Mouse (Mus musculus): Measurements from ENCODE around the gene Pdgfra. TPM values are rescaled to one million over a fixed set of nuclear protein-coding genes. Genes with fewer than 3 reads are reported as not detected.

Gene Pdgfra
- polyA plus RNA-seq, 1 experiment from 2014 or later = 50.1 TPM

DNA sequence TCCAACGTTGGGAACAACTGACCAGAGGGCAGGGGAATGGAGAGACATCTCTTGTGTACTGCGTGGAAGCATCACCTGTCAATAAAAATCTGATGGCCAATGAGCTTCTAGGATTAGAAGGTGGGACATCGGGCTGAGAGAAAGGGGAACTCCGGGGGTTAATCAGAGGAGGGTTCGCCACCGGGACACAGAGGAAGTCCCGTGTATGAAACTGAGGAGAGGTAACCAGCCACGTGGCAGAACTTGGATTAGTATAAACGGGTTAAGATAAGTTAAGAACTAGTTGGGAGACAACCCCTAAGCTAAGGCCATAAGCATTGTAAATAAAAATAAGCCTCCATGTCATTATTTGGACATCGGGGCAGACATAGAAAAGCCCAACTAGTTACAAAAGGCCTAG lies 69.5 kb downstream of the Pdgfra start:
- no peaks in the 10 kb centered on the region for H3K9me3 ChIP-seq (replicated peaks)
- no peak overlapping the region for H3K9ac ChIP-seq
- H3K27me3 ChIP-seq = no peaks in the 10 kb centered on the region
- peaks cover 16% of the 10 kb centered on the region for H3K4me1 ChIP-seq
- H3K36me3 ChIP-seq = no peaks in the 10 kb centered on the region
- H3K4me2 ChIP-seq (replicated peaks) = no peak overlapping the region
- no peak overlapping the region for H3K4me3 ChIP-seq
- H3K27ac ChIP-seq = no peak overlapping the region
- 83% methylated on average over 10 of the region's 10 CpGs for WGBS
- ATAC-seq (ENCODE audit: low FRiP score) = no peak

- Histone ChIP-seq H3K9ac (no peak overlapping the region), H3K36me3 (no peaks in the 10 kb centered on the region), H3K4me3 (no peak overlapping the region), H3K4me1 (peaks cover 16% of the 10 kb centered on the region), H3K9me3 (replicated peaks) (no peaks in the 10 kb centered on the region), H3K27ac (peak overlapping the region; percentile 79), H3K27me3 (no peaks in the 10 kb centered on the region), H3K4me2 (replicated peaks) (no peak overlapping the region)
- 30% methylated on average over 10 of the region's 10 CpGs for WGBS
- ATAC-seq (ENCODE audit: low FRiP score) = peak; percentile 92
Measured at GRCm38 (mm10) chr5:75222491-75223265, 70.6 kb downstream of the Pdgfra start.

DNA sequence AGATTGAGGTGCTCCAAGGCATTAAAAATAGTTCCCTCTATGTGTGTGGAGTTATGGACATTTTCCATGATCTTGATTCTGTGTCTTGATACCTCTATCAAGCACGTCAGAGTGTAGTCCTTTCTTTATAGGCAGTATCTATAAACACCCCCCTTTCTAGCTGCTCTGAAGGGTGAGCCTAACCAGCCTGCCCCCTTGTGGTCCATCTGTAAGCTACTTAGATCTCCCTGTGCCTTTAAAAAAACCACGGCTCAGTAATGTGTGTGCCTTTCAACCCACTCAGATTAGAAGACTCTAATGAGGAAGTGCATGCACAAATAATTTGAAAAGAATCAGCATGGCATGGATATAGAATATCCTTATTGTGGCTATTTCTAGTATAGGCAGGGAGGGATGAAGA lies 86.3 kb downstream of the Pdgfra start:
- Histone ChIP-seq H3K4me2 (replicated peaks) (no peak overlapping the region), H3K9me3 (replicated peaks) (no peaks in the 10 kb centered on the region), H3K4me3 (no peak overlapping the region), H3K4me1 (no peaks in the 10 kb centered on the region), H3K36me3 (no peaks in the 10 kb centered on the region), H3K9ac (no peak overlapping the region), H3K27ac (no peak overlapping the region), H3K27me3 (no peaks in the 10 kb centered on the region)
- WGBS = 42% methylated on average over 2 of the region's 2 CpGs
- peak; percentile 50 for ATAC-seq (ENCODE audit: low FRiP score)

DNA sequence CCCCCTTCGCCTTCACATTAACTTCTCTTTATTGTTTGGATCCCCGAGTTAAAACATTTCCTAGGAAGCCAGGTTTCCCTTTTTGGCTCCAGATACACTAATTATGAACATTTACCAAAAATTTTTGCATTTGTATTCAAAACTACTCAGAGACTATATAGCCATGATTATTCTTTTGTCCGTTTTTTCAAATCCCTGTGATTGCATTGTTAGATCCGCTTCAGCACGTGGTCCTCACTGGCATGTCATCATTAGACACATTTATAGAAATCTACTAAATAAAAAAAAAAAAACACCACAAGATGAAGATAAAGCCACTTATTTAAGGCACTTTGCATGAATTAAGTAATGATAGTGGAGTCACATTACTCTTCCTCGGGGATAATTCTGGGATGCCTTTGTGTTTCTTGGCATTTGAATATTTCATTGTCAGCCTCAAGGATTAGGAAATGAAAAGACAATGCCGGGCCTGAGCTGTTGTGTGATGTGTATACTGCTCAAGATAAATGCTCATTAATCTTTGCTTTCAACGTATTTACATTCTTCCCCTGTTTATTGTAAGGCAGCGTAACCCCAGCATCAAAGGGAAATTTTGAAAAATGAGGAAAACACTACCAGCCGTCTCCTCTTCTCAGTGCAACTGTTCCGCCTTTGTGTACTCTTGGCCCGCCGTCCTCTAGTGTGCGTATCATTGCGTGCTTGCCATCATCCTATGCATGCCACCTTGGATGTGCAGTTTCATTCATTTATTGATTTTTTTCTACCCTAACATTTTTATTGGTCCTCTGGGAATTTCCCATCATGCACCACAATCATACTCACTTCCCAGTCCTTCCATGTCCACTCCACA lies 87.1 kb downstream of the Pdgfra start:
- Histone ChIP-seq H3K36me3 (no peaks in the 10 kb centered on the region), H3K27me3 (no peaks in the 10 kb centered on the region), H3K4me2 (replicated peaks) (no peak overlapping the region), H3K27ac (no peak overlapping the region), H3K9ac (no peak overlapping the region), H3K4me1 (no peaks in the 10 kb centered on the region), H3K9me3 (replicated peaks) (no peaks in the 10 kb centered on the region), H3K4me3 (no peak overlapping the region)
- 72% methylated on average over 15 of the region's 15 CpGs for WGBS
- ATAC-seq (ENCODE audit: low FRiP score) = no peak

- Histone ChIP-seq H3K4me3 (no peak overlapping the region), H3K27me3 (no peaks in the 10 kb centered on the region), H3K9me3 (replicated peaks) (no peaks in the 10 kb centered on the region), H3K4me1 (0 out of 2 replicates have a peak, but pooled peaks cover 4% of the 10 kb centered on the region), H3K36me3 (no peaks in the 10 kb centered on the region), H3K27ac (no peak overlapping the region), H3K9ac (no peak overlapping the region), H3K4me2 (replicated peaks) (no peak overlapping the region)
- whole genome bisulfite sequencing = 58% methylated on average over 25 of the region's 25 CpGs
- ATAC-seq (ENCODE audit: low FRiP score) = 0 out of 2 replicates have a peak, but pooled peaks have one; percentile 35
Measured at GRCm38 (mm10) chr5:75247070-75247740, 95.1 kb downstream of the Pdgfra start.

Small RNAs within 50 kb of the gene (microRNA-seq; reads per million reads assigned to microRNA genes)
- gene Mir7025 = not detected

Other genes with a start within 250 kb of the Pdgfra start
- 51.6 and 52.8 TPM in 2 replicates for gene Chic2, start 107.5 kb upstream of the Pdgfra start, polyA plus RNA-seq (2016; fragmentation: Nextera tagmentation; extraction: Ambion mirVana)
- 6.1 and 6.8 TPM in 2 replicates for gene Gsx2, start 76.7 kb upstream of the Pdgfra start, polyA plus RNA-seq (2016; fragmentation: Nextera tagmentation; extraction: Ambion mirVana)